Mouse (Mus musculus) spleen, postnatal 4 days (tissue): ENCODE results near the gene CT030661.1.
"Not testable (repeated sequence)": the region's sequence is repeated elsewhere in the genome, so short reads cannot be mapped to it uniquely, and the experiment has no call there.

Source experiments
- DNase-seq, 2 experiments: peaks; one replicate each; pipeline ENCODE4 v3.0.0; 2022; ENCODE audit warnings: low spot score in 2 of 2

The CT030661.1 gene

GRCm38 (mm10) chr17:22314730-22315226 is at the start of gene CT030661.1:
TSS of gene CT030661.1 (minus strand) at chr17:22314837.
- peak; percentile 80 to 81 for DNase-seq

GRCm38 (mm10) chr17:22363895-22364294 is 49.3 kb upstream of the CT030661.1 start:
- no peak for DNase-seq

GRCm38 (mm10) chr17:22361101-22361781 is 46.6 kb upstream of the CT030661.1 start, which contains the start of the genes Zfp944 and Zfp758:
TSS of gene Zfp944 (minus strand) at chr17:22361400.
TSS of gene Zfp758 (plus strand) at chr17:22361453.
- peak; percentile 45 to 74 for DNase-seq

GRCm38 (mm10) chr17:22360572-22360971 is 45.9 kb upstream of the CT030661.1 start:
- DNase-seq = no peak

- peak; percentile 19 to 61 for DNase-seq
Measured at GRCm38 (mm10) chr17:22352794-22353193, 38.2 kb upstream of the CT030661.1 start.

- DNase-seq = not testable (repeated sequence)
Measured at GRCm38 (mm10) chr17:22315247-22315646, 610 bp upstream of the CT030661.1 start.

- not testable (repeated sequence) for DNase-seq
Measured at GRCm38 (mm10) chr17:22314219-22314618, 418 bp downstream of the CT030661.1 start.
